8 mouse cellular contexts compared by ENCODE assay signal in genomic region chr12:27338721-27339170, GRCm38 (mm10). TPM values are rescaled to one million over a fixed set of nuclear protein-coding genes. Genes with fewer than 3 reads are reported as not detected.
DNase-seq lines count a peak whose midpoint lies in the region; ATAC-seq and TF ChIP-seq lines count a peak whose summit lies in the region.

No protein-coding gene starts in this region.

- H3K9me3 ChIP-seq in lung, embryonic 14.5 days (ENCODE audit: low read depth, low read length): no peaks in the 10 kb centered on the region
- no peaks in the 10 kb centered on the region for H3K9me3 ChIP-seq in embryonic facial prominence, embryonic 14.5 days (ENCODE audit: control insufficient read depth, low read length)
- no peaks in the 10 kb centered on the region for H3K9me3 ChIP-seq in hindbrain, embryonic 14.5 days (ENCODE audit: control insufficient read depth, low read length)
- H3K9me3 ChIP-seq in midbrain, embryonic 12.5 days: no peaks in the 10 kb centered on the region

- peak overlapping the region; percentile 86 for H3K9ac ChIP-seq in lung, embryonic 14.5 days
- H3K9ac ChIP-seq in embryonic facial prominence, embryonic 14.5 days (ENCODE audit: low read depth, low read length): peak overlapping the region; percentile 96
- peak overlapping the region; percentile 100 for H3K9ac ChIP-seq in hindbrain, embryonic 14.5 days
- peak overlapping the region; percentile 100 for H3K9ac ChIP-seq in midbrain, embryonic 12.5 days (replicated peaks)

- peak overlapping the region; percentile 84 for H3K27ac ChIP-seq in lung, embryonic 14.5 days (ENCODE audit: low read depth)
- peak overlapping the region; percentile 98 for H3K27ac ChIP-seq in embryonic facial prominence, embryonic 14.5 days (replicated peaks; ENCODE audit: low read depth, low read length)
- peak overlapping the region; percentile 97 for H3K27ac ChIP-seq in hindbrain, embryonic 14.5 days
- peak overlapping the region; percentile 95 for H3K27ac ChIP-seq in midbrain, embryonic 12.5 days (replicated peaks)
- H3K27ac ChIP-seq in testis, adult 2 months (ENCODE audit: control insufficient read depth, insufficient read depth, low read depth, low read length): no peak overlapping the region; the same call in 1 of the 2 replicates

- peak overlapping the region; percentile 89 for H3K4me3 ChIP-seq in lung, embryonic 14.5 days (ENCODE audit: low read depth, low read length)
- peak overlapping the region; percentile 82 for H3K4me3 ChIP-seq in embryonic facial prominence, embryonic 14.5 days (ENCODE audit: low read depth, low read length)
- peak overlapping the region; percentile 91 for H3K4me3 ChIP-seq in hindbrain, embryonic 14.5 days (replicated peaks; ENCODE audit: low read length)
- H3K4me3 ChIP-seq in midbrain, embryonic 12.5 days: peak overlapping the region; percentile 100
- peak overlapping the region; percentile 88 for H3K4me3 ChIP-seq in testis, adult 2 months (ENCODE audit: control insufficient read depth, low read depth, low read length)

- peak overlapping the region; percentile 95 for H3K4me2 ChIP-seq in lung, embryonic 14.5 days
- peak overlapping the region; percentile 83 for H3K4me2 ChIP-seq in embryonic facial prominence, embryonic 14.5 days (ENCODE audit: low read depth, low read length)
- peak overlapping the region; percentile 91 for H3K4me2 ChIP-seq in hindbrain, embryonic 14.5 days (replicated peaks)
- H3K4me2 ChIP-seq in midbrain, embryonic 12.5 days (replicated peaks): peak overlapping the region; percentile 74

- DNase-seq in lung, embryonic 14.5 days: peak; percentile 64
- DNase-seq in lung, postnatal 36 days: no peak
- peak; percentile 61 for DNase-seq in embryonic facial prominence, embryonic 14.5 days (ENCODE audit: low spot score)
- peak; percentile 60 for DNase-seq in hindbrain, embryonic 14.5 days (ENCODE audit: low spot score)
- DNase-seq in left cerebral cortex, adult 9 months (ENCODE audit: low spot score in 2 of 2): peak; percentile 10 to 34
- no peak for DNase-seq in urinary bladder, postnatal 10 days (ENCODE audit: low spot score)

- no peak for TF ChIP-seq CTCF in lung, embryonic 14.5 days (IDR thresholded peaks at IDR 0.05; ENCODE audit: low read depth)
- TF ChIP-seq CTCF in testis, adult 2 months (IDR thresholded peaks at IDR 0.05; ENCODE audit: control insufficient read depth, insufficient read depth, insufficient replicate concordance, low read depth, low read length): no peak

- ATAC-seq in lung, embryonic 14.5 days (ENCODE audit: insufficient read depth): no peak
- no peak for ATAC-seq in embryonic facial prominence, embryonic 14.5 days (ENCODE audit: low read depth)
- ATAC-seq in hindbrain, embryonic 14.5 days (ENCODE audit: low FRiP score): no peak
- no peak for ATAC-seq in midbrain, embryonic 12.5 days (ENCODE audit: low FRiP score, low read depth)

- under 1% methylated on average over 40 of the region's 40 CpGs for WGBS in lung, embryonic 14.5 days
- under 1% methylated on average over 37 of the region's 40 CpGs for WGBS in embryonic facial prominence, embryonic 14.5 days
- under 1% methylated on average over 40 of the region's 40 CpGs for WGBS in hindbrain, embryonic 14.5 days
- under 1% methylated on average over 33 of the region's 40 CpGs for WGBS in midbrain, embryonic 12.5 days

- H3K27me3 ChIP-seq in lung, embryonic 14.5 days (ENCODE audit: insufficient read depth, low read length): no peaks in the 10 kb centered on the region
- H3K27me3 ChIP-seq in embryonic facial prominence, embryonic 14.5 days (replicated peaks; ENCODE audit: control insufficient read depth, insufficient read depth, low read length): no peaks in the 10 kb centered on the region
- H3K27me3 ChIP-seq in hindbrain, embryonic 14.5 days (ENCODE audit: control insufficient read depth, insufficient read depth, low read length): no peaks in the 10 kb centered on the region
- H3K27me3 ChIP-seq in midbrain, embryonic 12.5 days: no peaks in the 10 kb centered on the region
- no peaks in the 10 kb centered on the region for H3K27me3 ChIP-seq in testis, adult 2 months (ENCODE audit: control insufficient read depth, insufficient read depth, low read length)

- no peaks in the 10 kb centered on the region for H3K4me1 ChIP-seq in lung, embryonic 14.5 days (ENCODE audit: insufficient read depth)
- H3K4me1 ChIP-seq in embryonic facial prominence, embryonic 14.5 days (ENCODE audit: control insufficient read depth, insufficient read depth, low read length): peaks cover 20% of the 10 kb centered on the region
- H3K4me1 ChIP-seq in hindbrain, embryonic 14.5 days (replicated peaks; ENCODE audit: control insufficient read depth, insufficient read depth, low read length): peaks cover 27% of the 10 kb centered on the region
- peaks cover 19% of the 10 kb centered on the region for H3K4me1 ChIP-seq in midbrain, embryonic 12.5 days
- H3K4me1 ChIP-seq in testis, adult 2 months (ENCODE audit: control insufficient read depth, insufficient read depth, low read length): peaks cover 24% of the 10 kb centered on the region

- 0 out of 2 replicates have a peak, but pooled peaks cover 8% of the 10 kb centered on the region for H3K36me3 ChIP-seq in lung, embryonic 14.5 days (ENCODE audit: insufficient read depth)
- peaks cover 32% of the 10 kb centered on the region for H3K36me3 ChIP-seq in embryonic facial prominence, embryonic 14.5 days (ENCODE audit: control insufficient read depth, insufficient read depth, low read length)
- no peaks in the 10 kb centered on the region; the same call in 1 of the 2 replicates for H3K36me3 ChIP-seq in hindbrain, embryonic 14.5 days (replicated peaks; ENCODE audit: control insufficient read depth, insufficient read depth)
- peaks cover 32% of the 10 kb centered on the region for H3K36me3 ChIP-seq in midbrain, embryonic 12.5 days
- no peaks in the 10 kb centered on the region for H3K36me3 ChIP-seq in testis, adult 2 months (ENCODE audit: control insufficient read depth, insufficient read depth, low read length)

- no peak for TF ChIP-seq POLR2A in testis, adult 2 months (IDR thresholded peaks at IDR 0.05; ENCODE audit: control insufficient read depth, low read depth, low read length)

RNA-seq across cellular contexts. Expression of gene Sox11, which starts 3.6 kb away (rescaled TPM):
- 52.6 and 54.5 TPM in 2 replicates for polyA plus RNA-seq in lung, embryonic 14.5 days (2014; fragmentation: Nextera tagmentation; extraction: Ambion mirVana)
- 62.0 and 72.7 TPM in 2 replicates for polyA plus RNA-seq in embryonic facial prominence, embryonic 14.5 days (2014; fragmentation: Nextera tagmentation; extraction: Ambion mirVana)
- polyA plus RNA-seq in hindbrain, embryonic 14.5 days (2014; fragmentation: Nextera tagmentation; extraction: Ambion mirVana): 336 and 376 TPM in 2 replicates
- polyA plus RNA-seq in midbrain, embryonic 12.5 days (2016; fragmentation: Nextera tagmentation; extraction: Ambion mirVana): 596 and 650 TPM in 2 replicates
- polyA plus RNA-seq in testis, adult 2 months (2012; rRNA removed): 0.20 and 0.21 TPM in 2 replicates

Comparison
In these comparisons a context has a peak if more than half of its experiments do, and no peak if none do; other contexts are left out.
1. DNase-seq: peak in lung, embryonic 14.5 days (single experiment), embryonic facial prominence, embryonic 14.5 days (single experiment), hindbrain, embryonic 14.5 days (single experiment) and left cerebral cortex, adult 9 months (2 of 2); none in lung, postnatal 36 days (single experiment) and urinary bladder, postnatal 10 days (single experiment).
2. RNA of gene Sox11, which starts 3.6 kb away (polyA plus RNA-seq): 596 to 650 TPM in midbrain, embryonic 12.5 days, 336 to 376 TPM in hindbrain, embryonic 14.5 days, 62.0 to 72.7 TPM in embryonic facial prominence, embryonic 14.5 days and 52.6 to 54.5 TPM in lung, embryonic 14.5 days; 0.20 to 0.21 TPM in testis, adult 2 months; every median in the first group is over 10 times any median in the second.
3. Peak in every context shown above with its lines, with median percentiles within 50 percentile points of each other: H3K4me2 ChIP-seq, H3K4me3 ChIP-seq and H3K9ac ChIP-seq.